Mouse (Mus musculus): ENCODE measurements around the gene C1qtnf4.

DNA sequence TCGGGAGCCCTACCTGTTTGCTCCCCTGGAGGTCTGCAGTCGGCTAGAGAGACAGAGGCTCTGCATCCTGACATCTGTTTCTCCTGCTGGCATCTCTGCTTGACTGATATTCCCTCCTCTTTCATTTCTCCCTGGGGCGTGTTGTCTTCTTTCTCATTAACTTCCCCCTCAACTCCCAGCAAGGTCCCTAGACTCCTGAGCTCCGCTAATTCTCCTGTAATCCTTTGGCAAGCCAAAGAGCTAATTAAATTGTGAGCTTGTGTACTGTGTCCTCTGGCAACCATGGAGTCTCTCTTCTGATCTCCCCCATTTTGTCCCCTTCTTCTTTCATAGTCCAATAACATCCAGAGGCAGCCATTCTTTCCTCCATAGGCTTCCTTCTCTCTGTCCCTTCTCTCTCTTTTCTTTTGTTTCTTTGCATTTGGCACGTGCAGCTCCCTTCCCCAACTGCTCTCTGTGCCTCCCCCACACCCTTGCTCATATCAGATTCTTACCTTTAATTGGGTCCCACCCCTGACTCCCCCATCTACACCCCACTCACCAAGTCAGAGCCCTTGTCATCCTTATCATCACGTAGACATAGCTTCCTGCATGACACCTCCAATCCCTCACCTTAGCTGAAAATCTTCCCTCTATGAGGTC lies 5.4 kb upstream of the C1qtnf4 start:
- TF ChIP-seq TCF12 (IDR thresholded peaks at IDR 0.05; ENCODE audit: insufficient read depth, poor library complexity, severe bottlenecking) = no peak
- TF ChIP-seq SRF (IDR thresholded peaks at IDR 0.05; ENCODE audit: control insufficient read depth, insufficient read length, low read depth) = no peak
